Mouse (Mus musculus) hindbrain, embryonic 16.5 days (tissue): ENCODE results near the gene Cwf19l1. TPM values are rescaled to one million over a fixed set of nuclear protein-coding genes. Genes with fewer than 3 reads are reported as not detected.

Experiments used
- ATAC-seq: fragments of 200-750 bp; cut with Nextera tagmentation; 2 replicates; pipeline ENCODE4 v1.8.0; 2017; ENCODE audit warnings: moderate TSS enrichment, moderate library complexity
- H3K27ac ChIP-seq: fragments of 300-500 bp; sonication (generic); 2 replicates; pipeline ENCODE4 v1.5.1; 2014; ENCODE audit warnings: low read depth, mild to moderate bottlenecking, control low read depth, low read length, moderate library complexity
- H3K27me3 ChIP-seq: fragments of 300-500 bp; sonication (generic); replicated peaks from 2 replicates; pipeline ENCODE4 v1.6.1; 2014; ENCODE audit warnings: low read length; ENCODE audit not compliant: control insufficient read depth, insufficient read depth
- H3K36me3 ChIP-seq: fragments of 300-500 bp; sonication (generic); 2 replicates; pipeline ENCODE4 v1.6.1; 2014; ENCODE audit warnings: mild to moderate bottlenecking, low read length, moderate library complexity, mixed read lengths; ENCODE audit not compliant: control insufficient read depth, insufficient read depth
- H3K4me1 ChIP-seq: fragments of 300-500 bp; sonication (generic); 2 replicates; pipeline ENCODE4 v1.6.1; 2014; ENCODE audit warnings: low read depth, low read length; ENCODE audit not compliant: control insufficient read depth, insufficient read depth
- H3K4me2 ChIP-seq: fragments of 300-500 bp; sonication (generic); 2 replicates; pipeline ENCODE4 v1.6.1; 2014; ENCODE audit warnings: mild to moderate bottlenecking, low read length, control low read depth, moderate library complexity
- H3K4me3 ChIP-seq: fragments of 300-500 bp; sonication (generic); 2 replicates; pipeline ENCODE4 v1.5.1; 2014; ENCODE audit warnings: mild to moderate bottlenecking, low read length, control low read depth, moderate library complexity
- H3K9ac ChIP-seq: fragments of 300-500 bp; sonication (generic); 2 replicates; pipeline ENCODE4 v1.6.1; 2014; ENCODE audit warnings: low read depth, mild to moderate bottlenecking, control low read depth, low read length, moderate library complexity
- H3K9me3 ChIP-seq: fragments of 300-500 bp; sonication (generic); 2 replicates; pipeline ENCODE4 v1.6.1; 2014; ENCODE audit warnings: mild to moderate bottlenecking, low read length, moderate library complexity; ENCODE audit not compliant: control insufficient read depth
- WGBS: fragments of 180-500 bp; shearing (Covaris S2); extraction: QIAGEN DNeasy Blood & Tissue Kit; methylation state at CpG from one replicate; pipeline ENCODE4 v1.1.7; 2014; 5-methylcytosine and 5-hydroxymethylcytosine counted together
- polyA plus RNA-seq: library from polyadenylated mRNA; unstranded; fragments of >200 nt; fragmentation: Nextera tagmentation; extraction: Ambion mirVana; gene quantifications from 2 replicates; pipeline ENCODE4 v1.2.1, GENCODE M21; 2015

Gene Cwf19l1
- polyA plus RNA-seq, 1 experiment from 2014 or later, result 28.0 TPM

DNA sequence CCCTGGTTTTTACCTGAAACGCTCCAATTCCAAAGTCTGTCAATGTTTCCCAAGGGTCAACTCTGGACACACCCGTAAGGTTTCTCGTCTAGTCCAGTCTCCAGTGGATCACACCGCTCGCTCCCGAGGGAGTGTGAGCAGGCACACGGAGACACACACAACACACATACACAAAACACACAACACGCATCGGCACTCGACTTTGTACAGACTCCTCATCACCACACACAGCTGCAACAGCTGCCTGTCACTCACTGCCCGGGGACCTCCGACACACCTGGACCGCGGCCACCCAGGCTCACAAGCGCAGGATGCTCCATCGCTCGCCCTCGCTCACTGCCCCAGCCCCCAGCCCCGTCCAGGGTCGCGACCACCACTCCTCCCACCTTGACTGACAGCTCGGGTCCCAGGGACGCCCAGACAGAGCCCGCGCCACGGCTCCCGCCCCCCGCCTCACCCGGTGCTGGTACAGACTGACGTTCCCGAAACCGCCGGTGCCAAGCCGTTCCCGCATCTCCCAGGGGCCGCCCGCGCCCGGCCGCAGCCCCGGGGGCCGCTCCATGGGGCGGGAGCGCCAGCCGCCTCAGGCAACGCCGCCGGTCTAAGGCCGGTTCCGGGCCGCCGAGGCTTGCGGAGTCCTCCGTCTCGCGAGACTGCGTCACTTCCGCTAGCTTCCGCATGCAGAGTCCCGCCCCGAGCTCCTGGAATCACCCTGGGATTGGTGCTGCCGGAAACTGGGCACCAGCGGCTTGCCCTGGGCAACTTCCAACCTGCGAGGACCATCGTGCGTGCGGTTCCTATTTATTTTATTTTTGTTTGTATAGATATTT is 28.6 kb downstream of the Cwf19l1 start, which contains the start of gene Chuk:
TSS of gene Chuk (minus strand) at position 650 of the 830 bp plus-strand sequence.
- Histone ChIP-seq H3K36me3 (peaks cover 7% of the 10 kb centered on the region), H3K27me3 (no peaks in the 10 kb centered on the region), H3K9ac (peak within 1 kb of the TSS; percentile 100), H3K27ac (peak within 1 kb of the TSS; percentile 80), H3K4me1 (peaks cover 16% of the 10 kb centered on the region), H3K9me3 (no peaks in the 10 kb centered on the region), H3K4me2 (peak within 1 kb of the TSS; percentile 93), H3K4me3 (peak within 1 kb of the TSS; percentile 99)
- peak; percentile 99 for ATAC-seq
- 1% methylated on average over 67 of the region's 67 CpGs for WGBS

GRCm38 (mm10) chr19:44104393-44104792 is 31.3 kb downstream of the Cwf19l1 start:
- no peak overlapping the region for H3K9ac ChIP-seq
- peaks cover 16% of the 10 kb centered on the region for H3K4me1 ChIP-seq
- H3K27ac ChIP-seq, result no peak overlapping the region
- H3K36me3 ChIP-seq, result peaks cover 2% of the 10 kb centered on the region; the same call in 1 of the 2 replicates
- ATAC-seq, result no peak
- WGBS, result 78% methylated on average over 1 of the region's 1 CpGs
- no peak overlapping the region for H3K4me3 ChIP-seq
- no peak overlapping the region for H3K4me2 ChIP-seq
- no peaks in the 10 kb centered on the region for H3K9me3 ChIP-seq
- H3K27me3 ChIP-seq, result no peaks in the 10 kb centered on the region

DNA sequence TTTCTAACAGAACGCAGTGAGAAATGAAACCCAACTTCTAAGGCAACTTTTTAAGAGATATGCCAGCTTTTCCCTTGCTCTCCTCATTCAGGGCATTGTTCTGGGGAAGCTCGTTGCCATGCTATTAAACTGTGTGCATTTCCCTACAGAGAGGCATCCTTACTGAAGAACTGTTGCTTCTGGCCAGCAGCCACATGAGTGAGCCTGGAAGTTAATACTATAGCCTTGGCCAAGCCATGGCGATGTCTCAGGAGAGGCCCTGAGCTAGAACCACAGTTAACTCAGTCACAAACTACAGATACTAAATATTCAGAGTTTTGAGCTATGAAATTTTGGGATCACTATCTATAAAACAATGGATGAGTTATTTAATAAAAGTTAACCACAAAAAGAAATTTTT is 32.7 kb downstream of the Cwf19l1 start:
- no peak overlapping the region for H3K4me3 ChIP-seq
- H3K9ac ChIP-seq, result no peak overlapping the region
- H3K27me3 ChIP-seq, result no peaks in the 10 kb centered on the region
- ATAC-seq, result no peak
- H3K9me3 ChIP-seq, result no peaks in the 10 kb centered on the region
- no peak overlapping the region for H3K4me2 ChIP-seq
- peaks cover 14% of the 10 kb centered on the region for H3K4me1 ChIP-seq
- H3K36me3 ChIP-seq, result peaks cover 2% of the 10 kb centered on the region; the same call in 1 of the 2 replicates
- WGBS, result 81% methylated on average over 3 of the region's 3 CpGs
- no peak overlapping the region for H3K27ac ChIP-seq

DNA sequence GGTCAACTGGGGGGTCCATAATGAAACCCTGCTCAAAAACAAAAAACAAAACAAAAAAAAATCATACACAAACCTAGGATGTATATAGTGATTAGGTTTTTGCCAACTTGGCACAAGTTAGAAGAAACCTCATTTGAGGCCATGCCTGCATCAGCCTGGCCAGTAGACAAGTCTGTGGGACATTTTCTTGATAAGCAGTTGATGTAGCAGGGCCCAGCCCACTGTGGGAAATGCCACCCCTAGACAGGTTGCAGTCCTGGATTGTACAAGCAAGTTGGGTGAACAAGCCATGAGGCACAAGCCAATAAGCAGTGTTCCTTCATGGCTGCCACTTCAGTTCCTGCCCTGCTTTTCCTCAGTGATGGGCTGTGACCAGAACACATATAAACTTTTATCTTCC is 34.8 kb downstream of the Cwf19l1 start:
- no peak for ATAC-seq
- no peak overlapping the region for H3K4me3 ChIP-seq

DNA sequence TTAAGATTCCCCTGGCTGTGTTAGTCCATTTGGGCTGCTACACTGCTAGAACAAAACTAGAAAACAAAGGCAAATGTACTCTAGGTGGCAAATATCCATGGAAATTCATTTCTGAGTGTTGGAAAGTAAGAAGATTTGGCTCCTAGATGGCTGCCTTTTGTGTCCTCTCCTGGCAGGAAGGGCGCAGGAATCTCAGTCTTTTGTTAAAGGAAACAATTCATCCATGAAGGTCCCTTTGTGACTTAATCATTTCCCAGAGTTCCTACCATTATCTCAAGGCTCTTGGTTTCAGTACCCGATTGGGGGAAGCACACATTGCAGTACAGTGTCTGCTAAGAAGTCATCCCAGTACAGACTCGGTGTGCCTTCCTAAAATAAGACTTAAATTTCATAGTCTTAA is 49.4 kb downstream of the Cwf19l1 start:
- H3K9ac ChIP-seq, result no peak overlapping the region
- H3K4me1 ChIP-seq, result no peaks in the 10 kb centered on the region
- no peaks in the 10 kb centered on the region for H3K27me3 ChIP-seq
- H3K9me3 ChIP-seq, result no peaks in the 10 kb centered on the region
- ATAC-seq, result no peak
- WGBS, result 10% methylated on average over 3 of the region's 3 CpGs
- no peak overlapping the region for H3K27ac ChIP-seq
- H3K4me2 ChIP-seq, result no peak overlapping the region
- no peak overlapping the region for H3K4me3 ChIP-seq
- H3K36me3 ChIP-seq, result peaks cover 9% of the 10 kb centered on the region

More for the DNA sequence above, 34.8 kb downstream of the Cwf19l1 start:
- Histone ChIP-seq H3K27ac (no peak overlapping the region), H3K9me3 (peaks cover 2% of the 10 kb centered on the region; the same call in 1 of the 2 replicates), H3K27me3 (no peaks in the 10 kb centered on the region), H3K4me1 (peaks cover 3% of the 10 kb centered on the region), H3K4me2 (no peak overlapping the region), H3K9ac (no peak overlapping the region), H3K36me3 (peaks cover 12% of the 10 kb centered on the region)

GRCm38 (mm10) chr19:44080920-44081319 is 54.8 kb downstream of the Cwf19l1 start:
- Histone ChIP-seq H3K4me2 (no peak overlapping the region), H3K27ac (no peak overlapping the region), H3K27me3 (no peaks in the 10 kb centered on the region), H3K9me3 (no peaks in the 10 kb centered on the region), H3K36me3 (peaks cover 19% of the 10 kb centered on the region), H3K4me1 (no peaks in the 10 kb centered on the region), H3K9ac (no peak overlapping the region), H3K4me3 (no peak overlapping the region)
- 91% methylated on average over 2 of the region's 2 CpGs for WGBS
- no peak for ATAC-seq

GRCm38 (mm10) chr19:44080023-44080422 is 55.7 kb downstream of the Cwf19l1 start:
- Histone ChIP-seq H3K4me2 (no peak overlapping the region), H3K27ac (no peak overlapping the region), H3K9ac (no peak overlapping the region), H3K36me3 (peaks cover 24% of the 10 kb centered on the region), H3K4me3 (no peak overlapping the region), H3K4me1 (no peaks in the 10 kb centered on the region), H3K27me3 (no peaks in the 10 kb centered on the region), H3K9me3 (no peaks in the 10 kb centered on the region)
- WGBS, result 92% methylated on average over 2 of the region's 2 CpGs
- ATAC-seq, result no peak

GRCm38 (mm10) chr19:44077024-44077423 is 58.7 kb downstream of the Cwf19l1 start:
- no peak for ATAC-seq
- Histone ChIP-seq H3K9ac (no peak overlapping the region), H3K4me1 (no peaks in the 10 kb centered on the region), H3K4me2 (no peak overlapping the region), H3K27ac (no peak overlapping the region), H3K4me3 (no peak overlapping the region), H3K9me3 (no peaks in the 10 kb centered on the region), H3K36me3 (peaks cover 24% of the 10 kb centered on the region), H3K27me3 (no peaks in the 10 kb centered on the region)
- 82% methylated on average over 4 of the region's 4 CpGs for WGBS

DNA sequence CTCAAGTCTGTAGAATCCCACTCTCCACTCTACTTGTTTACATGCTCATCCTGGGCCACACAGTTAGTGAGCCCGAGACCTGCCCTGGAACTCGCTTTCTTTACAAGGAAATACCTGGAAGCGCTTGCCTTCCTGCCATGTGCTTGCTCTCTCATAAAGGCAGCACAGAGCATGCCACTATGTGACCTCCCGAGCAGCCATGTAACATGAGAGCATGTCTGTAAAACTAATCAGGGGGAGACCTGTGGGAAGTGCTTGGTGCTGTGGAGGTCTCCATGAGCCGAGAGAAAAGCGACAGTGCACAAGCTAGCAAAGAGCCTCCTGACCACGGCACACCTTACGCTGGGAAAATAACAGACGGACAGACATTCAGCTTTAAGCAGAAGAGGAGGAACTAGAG is 59.2 kb downstream of the Cwf19l1 start:
- no peak overlapping the region for H3K4me3 ChIP-seq
- peaks cover 24% of the 10 kb centered on the region for H3K36me3 ChIP-seq
- no peak for ATAC-seq
- H3K9me3 ChIP-seq, result no peaks in the 10 kb centered on the region
- no peaks in the 10 kb centered on the region for H3K27me3 ChIP-seq
- no peak overlapping the region for H3K27ac ChIP-seq
- H3K9ac ChIP-seq, result no peak overlapping the region
- WGBS, result 89% methylated on average over 9 of the region's 9 CpGs
- no peaks in the 10 kb centered on the region for H3K4me1 ChIP-seq
- H3K4me2 ChIP-seq, result no peak overlapping the region
